Mouse (Mus musculus): Measurements from ENCODE around the gene Ubxn6.

Gene Ubxn6

GRCm38 (mm10) chr17:56055945-56056678 lies 18.7 kb downstream of the Ubxn6 start:
- DNase-seq (ENCODE audit: low read depth, low spot score): no peak

DNA sequence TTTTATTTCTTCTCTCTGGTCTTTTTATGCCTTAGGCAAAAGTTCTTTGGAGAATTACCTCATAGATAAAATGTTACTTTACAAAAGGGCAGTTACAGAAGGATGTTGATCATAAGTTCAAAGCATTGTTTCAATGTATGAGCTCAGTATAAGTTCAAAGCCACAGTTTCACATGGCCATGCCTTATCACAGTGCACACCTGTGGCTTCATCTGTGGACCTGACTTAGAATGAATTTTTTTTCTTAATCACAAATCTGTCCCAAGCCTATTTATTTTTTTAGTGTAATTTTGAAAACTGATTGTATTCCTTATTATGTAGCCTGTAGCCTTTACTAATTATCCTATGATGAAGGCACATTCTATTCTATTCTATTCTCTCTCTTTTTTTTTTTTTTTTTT lies 19.9 kb downstream of the Ubxn6 start:
- DNase-seq (ENCODE audit: low read depth, low spot score): no peak

- no peak for DNase-seq (ENCODE audit: low read depth, low spot score)
These were observed 23.5 kb downstream of the Ubxn6 start for GRCm38 (mm10) chr17:56051369-56051768.

GRCm38 (mm10) chr17:56040857-56041163 lies 34.0 kb downstream of the Ubxn6 start:
- DNase-seq (ENCODE audit: low read depth, low spot score): no peak

DNA sequence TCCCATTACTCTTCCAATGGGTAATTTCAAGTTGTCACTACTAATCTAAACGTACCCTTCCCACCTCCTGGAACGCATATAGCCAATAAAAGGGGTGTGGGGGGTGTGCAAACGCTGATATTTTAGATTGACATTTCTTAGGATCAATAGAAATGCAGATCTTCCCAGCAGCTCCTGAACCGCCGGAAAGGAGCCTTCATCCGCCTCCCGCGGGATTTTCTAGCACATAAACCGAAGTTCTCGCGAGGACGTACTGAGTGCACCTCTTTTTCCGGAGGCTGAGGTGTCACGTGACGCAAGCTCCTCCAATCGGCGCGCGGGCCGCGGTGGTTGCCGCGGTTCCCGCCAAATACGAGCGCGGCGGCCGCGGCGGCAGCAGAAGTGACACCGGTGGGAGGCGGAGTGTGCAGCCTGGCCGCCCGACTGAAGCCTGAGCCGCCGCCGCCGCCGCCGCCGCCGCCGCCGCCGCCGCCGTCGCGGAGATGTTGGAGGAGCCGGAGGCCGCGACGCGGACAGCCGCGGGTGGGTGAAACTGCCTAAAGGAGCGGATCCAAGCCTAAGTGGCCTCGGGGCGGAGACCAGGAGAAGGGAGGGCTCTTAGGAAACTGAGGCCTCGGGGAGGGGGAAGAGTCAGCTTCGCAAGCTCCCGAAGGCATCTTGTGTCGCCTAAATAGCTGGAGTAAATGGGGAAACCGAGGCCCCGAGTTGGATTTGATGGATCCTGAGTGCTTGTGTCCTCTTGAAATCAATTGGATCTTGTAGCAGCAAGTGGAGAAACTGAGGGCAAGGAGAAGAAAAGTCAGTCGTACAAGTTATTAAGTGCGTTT lies 34.6 kb downstream of the Ubxn6 start, which contains the start of gene Chaf1a:
Gene Chaf1a (plus strand): TSS at position 410 of the 827 bp plus-strand sequence.
- DNase-seq (ENCODE audit: low read depth, low spot score): peak; percentile 99

GRCm38 (mm10) chr17:56039345-56039744 lies 35.5 kb downstream of the Ubxn6 start:
- no peak for DNase-seq (ENCODE audit: low read depth, low spot score)

- no peak for DNase-seq (ENCODE audit: low read depth, low spot score)
These were observed 36.1 kb downstream of the Ubxn6 start for GRCm38 (mm10) chr17:56038583-56039261.

DNA sequence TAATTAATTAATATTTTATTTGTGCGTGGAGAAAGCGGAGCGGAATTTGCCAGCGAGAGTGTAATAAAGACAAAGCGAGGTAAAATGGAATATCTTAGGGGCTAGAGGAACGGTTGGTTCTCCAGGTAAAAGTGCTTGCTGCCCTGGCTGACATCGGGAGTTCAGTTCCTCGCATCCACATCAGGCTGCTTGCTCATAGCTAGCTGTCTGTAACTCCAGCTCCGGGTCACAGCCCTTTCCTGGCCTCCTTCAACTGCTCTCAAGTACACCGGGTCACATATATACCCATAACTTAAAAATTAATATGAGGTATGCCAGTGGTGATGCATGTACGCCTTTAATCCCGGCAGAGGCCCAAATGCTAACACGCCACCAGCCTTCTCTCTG lies 37.9 kb downstream of the Ubxn6 start:
- DNase-seq (ENCODE audit: low read depth, low spot score): no peak

- DNase-seq (ENCODE audit: low read depth, low spot score): peak; percentile 97
These were observed 38.5 kb downstream of the Ubxn6 start, which contains the start of gene Sh3gl1 for GRCm38 (mm10) chr17:56036176-56036900. TSS of gene Sh3gl1 (minus strand) at chr17:56036635.

GRCm38 (mm10) chr17:56035216-56035615 lies 39.6 kb downstream of the Ubxn6 start:
- DNase-seq (ENCODE audit: low read depth, low spot score): no peak

DNA sequence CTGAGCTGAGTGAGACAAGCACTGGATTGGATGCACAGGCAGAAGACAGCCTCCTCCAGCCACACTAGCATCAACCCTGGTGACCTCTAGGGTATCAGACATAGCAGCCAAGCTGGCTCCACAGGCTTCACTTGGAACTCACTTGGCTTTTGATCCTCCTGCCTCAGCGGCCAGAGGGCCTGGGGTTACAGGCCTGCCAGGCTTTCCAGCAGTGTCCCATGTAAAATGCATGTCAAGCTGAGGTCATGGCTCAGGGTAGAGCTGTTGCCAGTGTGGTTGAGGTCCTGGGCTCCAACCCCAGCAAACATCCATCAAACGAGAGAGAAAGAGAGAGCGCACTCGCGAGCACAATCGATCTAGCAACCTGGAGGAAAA lies 40.1 kb downstream of the Ubxn6 start:
- no peak for DNase-seq (ENCODE audit: low read depth, low spot score)

- DNase-seq (ENCODE audit: low read depth, low spot score): no peak
These were observed 40.6 kb downstream of the Ubxn6 start for GRCm38 (mm10) chr17:56034040-56034725.

DNA sequence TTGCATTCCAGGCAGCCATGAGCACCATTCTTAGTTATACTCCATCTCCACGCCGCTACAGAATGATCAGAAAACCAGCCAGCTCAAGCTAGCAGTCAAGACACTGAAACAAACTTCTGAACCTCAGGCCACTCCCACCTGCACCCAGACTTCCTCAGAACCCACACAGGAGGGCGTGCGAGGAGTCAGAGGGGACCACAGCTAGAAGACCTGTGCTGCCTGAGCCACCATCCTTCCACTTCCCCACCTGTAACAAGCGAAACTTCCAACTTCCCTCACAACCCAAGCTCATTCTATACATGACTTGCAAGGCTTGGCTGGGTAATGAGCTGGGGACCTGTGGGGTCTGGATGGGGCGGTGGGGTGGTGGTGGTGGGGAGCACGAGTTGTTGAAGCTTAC lies 42.0 kb downstream of the Ubxn6 start:
- no peak for DNase-seq (ENCODE audit: low read depth, low spot score)

GRCm38 (mm10) chr17:56032127-56032733 lies 42.6 kb downstream of the Ubxn6 start:
- no peak for DNase-seq (ENCODE audit: low read depth, low spot score)

- DNase-seq (ENCODE audit: low read depth, low spot score): no peak
These were observed 43.4 kb downstream of the Ubxn6 start for GRCm38 (mm10) chr17:56031431-56031830.

DNA sequence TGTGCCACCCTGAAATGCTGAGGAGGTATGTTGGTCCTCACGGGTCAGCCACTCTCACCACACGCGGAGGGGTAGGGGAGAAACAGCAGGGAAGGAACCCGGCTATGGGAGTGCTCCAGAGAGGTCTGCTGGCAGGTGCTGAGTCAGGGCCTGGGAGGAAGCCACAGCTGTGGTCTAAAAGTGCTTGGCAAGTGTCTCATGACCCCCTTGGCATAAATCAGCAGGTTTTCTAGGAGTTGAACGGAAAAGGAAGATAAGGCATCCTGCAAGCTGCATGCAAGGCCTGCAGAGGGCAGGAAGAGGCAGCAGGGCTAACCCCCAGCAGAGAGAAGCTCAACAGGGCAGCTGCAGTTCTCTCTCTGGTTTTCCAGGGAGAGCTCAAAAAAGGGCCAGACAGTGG lies 43.9 kb downstream of the Ubxn6 start:
- no peak for DNase-seq (ENCODE audit: low read depth, low spot score)

- DNase-seq (ENCODE audit: low read depth, low spot score): no peak
These were observed 44.5 kb downstream of the Ubxn6 start for GRCm38 (mm10) chr17:56030238-56030870.

GRCm38 (mm10) chr17:56027801-56028441 lies 46.9 kb downstream of the Ubxn6 start:
- DNase-seq (ENCODE audit: low read depth, low spot score): no peak

DNA sequence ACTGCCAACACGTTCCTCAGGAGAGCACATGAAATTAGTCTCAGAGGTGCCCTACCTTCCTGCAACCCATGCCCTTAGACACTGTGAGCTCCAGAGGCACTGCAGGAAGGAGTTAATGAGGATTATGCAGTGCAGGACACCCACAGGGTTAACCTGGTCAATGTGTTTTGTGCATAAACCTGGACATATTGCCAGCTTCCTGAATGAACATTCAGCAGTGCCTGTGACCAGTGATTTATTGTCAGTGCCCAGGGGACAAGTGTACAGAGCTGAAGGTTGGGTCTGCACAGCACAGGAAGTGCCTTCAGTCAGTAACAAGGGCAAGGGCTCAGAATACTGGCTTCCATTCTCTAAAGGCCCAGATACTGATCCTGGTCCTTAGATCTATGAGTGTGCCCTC lies 47.9 kb downstream of the Ubxn6 start:
- no peak for DNase-seq (ENCODE audit: low read depth, low spot score)

DNA sequence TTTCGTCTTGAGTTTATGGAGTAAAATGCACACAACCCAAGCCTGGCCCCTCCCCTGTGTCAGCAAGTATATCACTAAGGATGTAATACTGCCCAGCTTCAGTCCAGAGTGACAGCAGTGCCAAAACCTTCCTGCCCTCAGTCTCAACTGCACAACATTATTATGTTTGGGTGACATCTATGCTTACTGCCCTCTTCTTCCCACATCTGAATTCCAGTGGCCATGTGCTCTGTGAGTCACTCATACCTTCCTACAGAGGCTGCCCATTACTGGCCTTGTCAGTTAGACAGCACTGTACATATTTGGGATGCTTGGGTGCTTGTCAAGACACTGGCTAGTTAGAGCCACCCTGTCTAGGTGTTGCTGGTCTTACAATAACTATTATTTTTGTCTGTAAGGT lies 48.5 kb downstream of the Ubxn6 start:
- DNase-seq (ENCODE audit: low read depth, low spot score): no peak

Measured in R1 (cell line).